Mouse (Mus musculus) bone marrow, adult 2 months (tissue): ENCODE measurements at regions not wholly inside any gene's neighbourhood (a gene's known extent, or its start where the extent isn't known, plus 50 kb on each side); places are given as distances from the start of the nearest gene placed in this dataset.

Source experiments
- CTCF ChIP-seq: fragments of 200-500 bp; IDR thresholded peaks from 2 replicates; pipeline ENCODE4 v1.5.1; 2011; ENCODE audit warnings: low read length, control low read depth; ENCODE audit not compliant: control insufficient read depth, insufficient read depth
- POLR2A ChIP-seq: fragments of 200-500 bp; IDR thresholded peaks from 2 replicates; pipeline ENCODE4 v1.6.1; 2011; ENCODE audit warnings: low read depth, mild to moderate bottlenecking, control low read depth, low read length, borderline replicate concordance; ENCODE audit not compliant: control insufficient read depth

GRCm38 (mm10) chr16:5529823-5530222 is 274.0 kb upstream of the Eef2kmt start:
- TF ChIP-seq CTCF (no peak), POLR2A (no peak)
